Mouse (Mus musculus) B cell, adult (primary cell): ENCODE measurements around the gene Gm10096. TPM values are rescaled to one million over a fixed set of nuclear protein-coding genes. Genes with fewer than 3 reads are reported as not detected.

Source experiments
- total RNA-seq: library from RNA; stranded (reverse); gene quantifications from 4 replicates; pipeline ENCODE4 v1.2.4, GENCODE M21; 2023; ENCODE audit not compliant: inconsistent age

Gm10096 gene
- total RNA-seq = not detected in 4 replicates

DNA sequence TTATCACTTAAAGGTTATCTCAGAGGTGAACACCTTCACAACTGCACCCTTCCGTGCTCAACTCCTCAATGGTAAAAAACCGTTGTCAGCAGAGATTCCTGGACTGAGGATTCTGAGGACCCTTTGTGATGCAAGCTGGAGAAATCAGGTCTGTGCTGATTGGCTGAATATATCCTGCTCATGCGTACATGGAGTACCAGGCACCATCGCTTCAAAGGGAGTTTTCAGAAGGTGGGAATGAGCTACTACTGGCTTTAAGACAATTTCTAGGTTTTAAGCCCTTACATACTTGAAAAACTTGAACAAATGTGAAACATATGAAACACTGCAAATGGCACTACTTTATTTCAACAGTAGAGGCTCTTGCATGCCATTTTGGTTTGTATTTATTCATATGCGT lies at the start of gene Gm10096:
TSS of gene Gm10096 (minus strand) at position 101 of the 400 bp plus-strand sequence.

